Mouse (Mus musculus): ENCODE measurements around the gene Gtpbp8.

The Gtpbp8 gene

GRCm38 (mm10) chr16:44725286-44726223 lies 20.6 kb downstream of the Gtpbp8 start:
- no peak for DNase-seq (ENCODE audit: low spot score)

GRCm38 (mm10) chr16:44724847-44725246 lies 21.3 kb downstream of the Gtpbp8 start:
- DNase-seq (ENCODE audit: low spot score) = no peak

- DNase-seq (ENCODE audit: low spot score) = peak; percentile 73
Measured at GRCm38 (mm10) chr16:44724083-44724787, 21.9 kb downstream of the Gtpbp8 start, which contains the start of gene Nepro. Nepro (plus strand) TSS chr16:44724301.

- no peak for DNase-seq (ENCODE audit: low spot score)
Measured at GRCm38 (mm10) chr16:44722666-44723065, 23.5 kb downstream of the Gtpbp8 start.

GRCm38 (mm10) chr16:44720518-44720917 lies 25.6 kb downstream of the Gtpbp8 start:
- DNase-seq (ENCODE audit: low spot score) = no peak

- no peak for DNase-seq (ENCODE audit: low spot score)
Measured at GRCm38 (mm10) chr16:44719349-44719748, 26.8 kb downstream of the Gtpbp8 start.

GRCm38 (mm10) chr16:44717838-44718237 lies 28.3 kb downstream of the Gtpbp8 start:
- no peak for DNase-seq (ENCODE audit: low spot score)

GRCm38 (mm10) chr16:44717141-44717634 lies 29.0 kb downstream of the Gtpbp8 start:
- DNase-seq (ENCODE audit: low spot score) = no peak

GRCm38 (mm10) chr16:44716305-44717140 lies 29.6 kb downstream of the Gtpbp8 start:
- no peak for DNase-seq (ENCODE audit: low spot score)

GRCm38 (mm10) chr16:44703458-44703857 lies 42.7 kb downstream of the Gtpbp8 start:
- DNase-seq (ENCODE audit: low spot score) = no peak

- DNase-seq (ENCODE audit: low spot score) = no peak
Measured at GRCm38 (mm10) chr16:44702272-44702671, 43.9 kb downstream of the Gtpbp8 start.

GRCm38 (mm10) chr16:44701155-44701554 lies 45.0 kb downstream of the Gtpbp8 start:
- DNase-seq (ENCODE audit: low spot score) = no peak

GRCm38 (mm10) chr16:44697473-44698205 lies 48.5 kb downstream of the Gtpbp8 start:
- no peak for DNase-seq (ENCODE audit: low spot score)

- DNase-seq (ENCODE audit: low spot score) = no peak
Measured at GRCm38 (mm10) chr16:44695859-44696620, 50.1 kb downstream of the Gtpbp8 start.

- no peak for DNase-seq (ENCODE audit: low spot score)
Measured at GRCm38 (mm10) chr16:44695214-44695858, 50.8 kb downstream of the Gtpbp8 start.

GRCm38 (mm10) chr16:44693695-44694094 lies 52.5 kb downstream of the Gtpbp8 start:
- no peak for DNase-seq (ENCODE audit: low spot score)

- no peak for DNase-seq (ENCODE audit: low spot score)
Measured at GRCm38 (mm10) chr16:44692541-44692940, 53.6 kb downstream of the Gtpbp8 start.

- no peak for DNase-seq (ENCODE audit: low spot score)
Measured at GRCm38 (mm10) chr16:44691561-44692141, 54.5 kb downstream of the Gtpbp8 start.

- DNase-seq (ENCODE audit: low spot score) = no peak
Measured at GRCm38 (mm10) chr16:44691066-44691465, 55.1 kb downstream of the Gtpbp8 start.

GRCm38 (mm10) chr16:44690501-44690900 lies 55.7 kb downstream of the Gtpbp8 start:
- DNase-seq (ENCODE audit: low spot score) = no peak
